Mouse (Mus musculus): Measurements from ENCODE around the gene Dact3. TPM values are rescaled to one million over a fixed set of nuclear protein-coding genes. Genes with fewer than 3 reads are reported as not detected.

The Dact3 gene
- polyA plus RNA-seq, 1 experiment from 2014 or later, result 2.6 TPM

- Histone ChIP-seq H3K9me3 (ENCODE audit: control insufficient read depth, low read length) (no peaks in the 10 kb centered on the region), H3K4me1 (replicated peaks; ENCODE audit: control insufficient read depth, insufficient read depth, low read length) (peaks cover 39% of the 10 kb centered on the region), H3K9ac (replicated peaks; ENCODE audit: low read depth, low read length) (peak overlapping the region; percentile 99), H3K36me3 (ENCODE audit: control insufficient read depth, insufficient read depth) (peaks cover 7% of the 10 kb centered on the region; the same call in 1 of the 2 replicates), H3K4me3 (replicated peaks; ENCODE audit: low read length) (peak overlapping the region; percentile 89), H3K27me3 (replicated peaks; ENCODE audit: control insufficient read depth, insufficient read depth, low read length) (no peaks in the 10 kb centered on the region), H3K27ac (ENCODE audit: low read length) (peak overlapping the region; percentile 100), H3K4me2 (ENCODE audit: low read length) (peak overlapping the region; percentile 91)
- 49% methylated on average over 6 of the region's 6 CpGs for WGBS
- ATAC-seq, result no peak
Observed at GRCm38 (mm10) chr7:16921881-16922335, 46.8 kb downstream of the Dact3 start.

- H3K4me1 ChIP-seq (replicated peaks; ENCODE audit: control insufficient read depth, insufficient read depth, low read length), result peaks cover 39% of the 10 kb centered on the region
- 32% methylated on average over 10 of the region's 10 CpGs for WGBS
- H3K9ac ChIP-seq (replicated peaks; ENCODE audit: low read depth, low read length), result peak overlapping the region; percentile 99
- peak overlapping the region; percentile 100 for H3K27ac ChIP-seq (ENCODE audit: low read length)
- peak overlapping the region; percentile 91 for H3K4me2 ChIP-seq (ENCODE audit: low read length)
- no peaks in the 10 kb centered on the region for H3K9me3 ChIP-seq (ENCODE audit: control insufficient read depth, low read length)
- H3K36me3 ChIP-seq (ENCODE audit: control insufficient read depth, insufficient read depth), result peaks cover 3% of the 10 kb centered on the region; the same call in 1 of the 2 replicates
- H3K4me3 ChIP-seq (replicated peaks; ENCODE audit: low read length), result peak overlapping the region; percentile 89
- no peak for ATAC-seq
- no peaks in the 10 kb centered on the region for H3K27me3 ChIP-seq (replicated peaks; ENCODE audit: control insufficient read depth, insufficient read depth, low read length)
Observed at GRCm38 (mm10) chr7:16922360-16922973, 47.4 kb downstream of the Dact3 start.

- Histone ChIP-seq H3K4me1 (replicated peaks; ENCODE audit: control insufficient read depth, insufficient read depth, low read length) (peaks cover 39% of the 10 kb centered on the region), H3K9ac (replicated peaks; ENCODE audit: low read depth, low read length) (peak overlapping the region; percentile 99), H3K36me3 (ENCODE audit: control insufficient read depth, insufficient read depth) (no peaks in the 10 kb centered on the region), H3K9me3 (ENCODE audit: control insufficient read depth, low read length) (no peaks in the 10 kb centered on the region), H3K27ac (ENCODE audit: low read length) (peak overlapping the region; percentile 100), H3K27me3 (replicated peaks; ENCODE audit: control insufficient read depth, insufficient read depth, low read length) (no peaks in the 10 kb centered on the region), H3K4me2 (ENCODE audit: low read length) (peak overlapping the region; percentile 91), H3K4me3 (replicated peaks; ENCODE audit: low read length) (peak overlapping the region; percentile 89)
- peak; percentile 7 for ATAC-seq
- under 1% methylated on average over 50 of the region's 57 CpGs for WGBS
Observed at GRCm38 (mm10) chr7:16923283-16924036, 48.3 kb downstream of the Dact3 start.

- Histone ChIP-seq H3K9ac (replicated peaks; ENCODE audit: low read depth, low read length) (peak within 1 kb of the TSS; percentile 99), H3K36me3 (ENCODE audit: control insufficient read depth, insufficient read depth) (no peaks in the 10 kb centered on the region), H3K9me3 (ENCODE audit: control insufficient read depth, low read length) (no peaks in the 10 kb centered on the region), H3K27me3 (replicated peaks; ENCODE audit: control insufficient read depth, insufficient read depth, low read length) (no peaks in the 10 kb centered on the region), H3K4me1 (replicated peaks; ENCODE audit: control insufficient read depth, insufficient read depth, low read length) (peaks cover 39% of the 10 kb centered on the region), H3K27ac (ENCODE audit: low read length) (peak within 1 kb of the TSS; percentile 100), H3K4me2 (ENCODE audit: low read length) (peak within 1 kb of the TSS; percentile 91), H3K4me3 (replicated peaks; ENCODE audit: low read length) (peak within 1 kb of the TSS; percentile 89)
- ATAC-seq, result peak; percentile 91
- 2% methylated on average over 63 of the region's 64 CpGs for WGBS
Observed at GRCm38 (mm10) chr7:16924037-16924834, 49.1 kb downstream of the Dact3 start, which contains the start of gene Calm3. Calm3 (minus strand) TSS chr7:16924114.

GRCm38 (mm10) chr7:16928341-16928740 is 53.2 kb downstream of the Dact3 start:
- H3K27me3 ChIP-seq (replicated peaks; ENCODE audit: control insufficient read depth, insufficient read depth, low read length), result no peaks in the 10 kb centered on the region
- H3K4me2 ChIP-seq (ENCODE audit: low read length), result no peak overlapping the region
- no peak for ATAC-seq
- H3K4me1 ChIP-seq (replicated peaks; ENCODE audit: control insufficient read depth, insufficient read depth, low read length), result peaks cover 19% of the 10 kb centered on the region
- WGBS, result 34% methylated on average over 2 of the region's 2 CpGs
- H3K36me3 ChIP-seq (ENCODE audit: control insufficient read depth, insufficient read depth), result no peaks in the 10 kb centered on the region
- no peak overlapping the region for H3K9ac ChIP-seq (replicated peaks; ENCODE audit: low read depth, low read length)
- no peak overlapping the region for H3K27ac ChIP-seq (ENCODE audit: low read length)
- no peak overlapping the region for H3K4me3 ChIP-seq (replicated peaks; ENCODE audit: low read length)
- H3K9me3 ChIP-seq (ENCODE audit: control insufficient read depth, low read length), result no peaks in the 10 kb centered on the region

GRCm38 (mm10) chr7:16930850-16931249 is 55.7 kb downstream of the Dact3 start:
- Histone ChIP-seq H3K27ac (ENCODE audit: low read length) (no peak overlapping the region; the same call in 1 of the 2 replicates), H3K4me2 (ENCODE audit: low read length) (no peak overlapping the region), H3K9ac (replicated peaks; ENCODE audit: low read depth, low read length) (no peak overlapping the region), H3K36me3 (ENCODE audit: control insufficient read depth, insufficient read depth) (no peaks in the 10 kb centered on the region), H3K27me3 (replicated peaks; ENCODE audit: control insufficient read depth, insufficient read depth, low read length) (no peaks in the 10 kb centered on the region), H3K4me1 (replicated peaks; ENCODE audit: control insufficient read depth, insufficient read depth, low read length) (peaks cover 21% of the 10 kb centered on the region), H3K4me3 (replicated peaks; ENCODE audit: low read length) (no peak overlapping the region), H3K9me3 (ENCODE audit: control insufficient read depth, low read length) (no peaks in the 10 kb centered on the region)
- WGBS, result 4% methylated on average over 1 of the region's 1 CpGs
- peak; percentile 19; the same call in 1 of the 2 replicates for ATAC-seq

GRCm38 (mm10) chr7:16931968-16932627 is 57.0 kb downstream of the Dact3 start:
- 16% methylated on average over 14 of the region's 14 CpGs for WGBS
- ATAC-seq, result peak; percentile 73
- Histone ChIP-seq H3K4me2 (ENCODE audit: low read length) (no peak overlapping the region), H3K9ac (replicated peaks; ENCODE audit: low read depth, low read length) (no peak overlapping the region), H3K27me3 (replicated peaks; ENCODE audit: control insufficient read depth, insufficient read depth, low read length) (no peaks in the 10 kb centered on the region), H3K4me1 (replicated peaks; ENCODE audit: control insufficient read depth, insufficient read depth, low read length) (peaks cover 21% of the 10 kb centered on the region), H3K27ac (ENCODE audit: low read length) (peak overlapping the region; percentile 68), H3K36me3 (ENCODE audit: control insufficient read depth, insufficient read depth) (no peaks in the 10 kb centered on the region), H3K9me3 (ENCODE audit: control insufficient read depth, low read length) (no peaks in the 10 kb centered on the region), H3K4me3 (replicated peaks; ENCODE audit: low read length) (no peak overlapping the region)

GRCm38 (mm10) chr7:16932704-16933577 is 57.8 kb downstream of the Dact3 start:
- Histone ChIP-seq H3K27ac (ENCODE audit: low read length) (peak overlapping the region; percentile 68), H3K4me2 (ENCODE audit: low read length) (peak overlapping the region; percentile 7; the same call in 1 of the 2 replicates), H3K4me1 (replicated peaks; ENCODE audit: control insufficient read depth, insufficient read depth, low read length) (peaks cover 22% of the 10 kb centered on the region), H3K9ac (replicated peaks; ENCODE audit: low read depth, low read length) (no peak overlapping the region), H3K27me3 (replicated peaks; ENCODE audit: control insufficient read depth, insufficient read depth, low read length) (no peaks in the 10 kb centered on the region), H3K4me3 (replicated peaks; ENCODE audit: low read length) (no peak overlapping the region), H3K36me3 (ENCODE audit: control insufficient read depth, insufficient read depth) (no peaks in the 10 kb centered on the region), H3K9me3 (ENCODE audit: control insufficient read depth, low read length) (no peaks in the 10 kb centered on the region)
- ATAC-seq, result peak; percentile 58
- 24% methylated on average over 14 of the region's 14 CpGs for WGBS
